Mouse (Mus musculus): ENCODE results near the gene Cfap73. TPM values are rescaled to one million over a fixed set of nuclear protein-coding genes. Genes with fewer than 3 reads are reported as not detected.

Gene Cfap73
- polyA plus RNA-seq, 1 experiment from 2014 or later, result not detected

GRCm38 (mm10) chr5:120609246-120609775 lies 24.7 kb downstream of the Cfap73 start:
- H3K27ac ChIP-seq, result no peak overlapping the region
- peaks cover 21% of the 10 kb centered on the region for H3K4me1 ChIP-seq
- no peak overlapping the region for H3K9ac ChIP-seq
- H3K4me2 ChIP-seq (replicated peaks), result no peak overlapping the region
- no peaks in the 10 kb centered on the region for H3K9me3 ChIP-seq
- 89% methylated on average over 16 of the region's 16 CpGs for WGBS
- peaks cover 13% of the 10 kb centered on the region; the same call in 1 of the 2 replicates for H3K36me3 ChIP-seq
- no peak overlapping the region for H3K4me3 ChIP-seq
- no peak for ATAC-seq (ENCODE audit: insufficient number of reproducible peaks, insufficient read depth, low FRiP score, low TSS enrichment)
- H3K27me3 ChIP-seq, result no peaks in the 10 kb centered on the region

DNA sequence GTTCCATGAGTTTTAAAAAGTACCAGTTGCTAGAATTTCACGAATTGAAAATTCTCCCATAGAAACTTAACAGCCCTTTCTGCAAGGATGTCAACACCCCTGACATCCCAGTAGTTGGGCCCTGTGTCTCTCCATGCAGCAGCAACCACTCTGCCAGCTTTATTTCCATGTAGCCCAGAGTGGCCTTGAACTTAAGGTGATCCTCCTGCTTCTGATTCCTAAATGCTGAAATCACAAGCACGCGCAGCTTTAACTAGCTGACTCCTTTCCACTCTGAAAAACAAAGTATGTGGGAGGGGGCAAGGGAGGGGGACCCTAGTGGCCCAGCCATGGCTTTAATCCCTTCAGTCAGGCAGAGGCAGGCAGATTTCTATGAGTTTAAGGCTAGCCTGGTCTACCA lies 26.7 kb downstream of the Cfap73 start:
- H3K36me3 ChIP-seq, result peaks cover 13% of the 10 kb centered on the region; the same call in 1 of the 2 replicates
- H3K4me3 ChIP-seq, result no peak overlapping the region
- peaks cover 17% of the 10 kb centered on the region for H3K4me1 ChIP-seq
- H3K9me3 ChIP-seq, result no peaks in the 10 kb centered on the region
- no peak overlapping the region for H3K27ac ChIP-seq
- no peak overlapping the region for H3K9ac ChIP-seq
- no peak for ATAC-seq (ENCODE audit: insufficient number of reproducible peaks, insufficient read depth, low FRiP score, low TSS enrichment)
- H3K27me3 ChIP-seq, result no peaks in the 10 kb centered on the region
- WGBS, result 82% methylated on average over 3 of the region's 3 CpGs
- no peak overlapping the region for H3K4me2 ChIP-seq (replicated peaks)

- ATAC-seq (ENCODE audit: insufficient number of reproducible peaks, insufficient read depth, low FRiP score, low TSS enrichment), result no peak
- H3K4me2 ChIP-seq (replicated peaks), result no peak overlapping the region
- no peak overlapping the region for H3K27ac ChIP-seq
- peaks cover 14% of the 10 kb centered on the region for H3K4me1 ChIP-seq
- H3K36me3 ChIP-seq, result peaks cover 13% of the 10 kb centered on the region; the same call in 1 of the 2 replicates
- no peaks in the 10 kb centered on the region for H3K9me3 ChIP-seq
- no peak overlapping the region for H3K4me3 ChIP-seq
- H3K27me3 ChIP-seq, result no peaks in the 10 kb centered on the region
- no peak overlapping the region for H3K9ac ChIP-seq
- 64% methylated on average over 25 of the region's 25 CpGs for WGBS
Measured at GRCm38 (mm10) chr5:120606590-120607200, 27.3 kb downstream of the Cfap73 start.

DNA sequence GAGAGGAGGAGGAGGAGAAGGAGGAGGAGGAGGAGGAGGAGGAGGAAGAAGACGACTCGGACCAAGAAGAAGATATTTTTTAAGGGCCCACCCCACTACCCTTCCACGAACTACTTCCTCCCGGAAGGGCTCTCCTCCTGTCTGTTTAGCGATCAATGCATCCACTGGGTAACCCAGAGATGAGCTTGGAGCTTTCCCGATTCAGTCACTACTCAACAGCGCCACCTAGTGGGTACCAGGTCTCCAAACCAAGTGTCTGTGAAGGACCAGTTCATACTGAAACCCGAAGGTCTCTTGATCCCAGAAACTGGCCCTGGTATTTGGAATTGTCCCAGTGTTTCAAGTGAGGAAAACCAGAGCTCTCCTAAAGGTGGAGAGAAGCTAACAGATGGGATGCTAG lies 28.3 kb downstream of the Cfap73 start:
- peaks cover 13% of the 10 kb centered on the region; the same call in 1 of the 2 replicates for H3K36me3 ChIP-seq
- H3K9ac ChIP-seq, result no peak overlapping the region; the same call in 1 of the 2 replicates
- H3K4me3 ChIP-seq, result peak overlapping the region; percentile 34
- no peaks in the 10 kb centered on the region for H3K9me3 ChIP-seq
- 1% methylated on average over 6 of the region's 8 CpGs for WGBS
- H3K27me3 ChIP-seq, result no peaks in the 10 kb centered on the region
- ATAC-seq (ENCODE audit: insufficient number of reproducible peaks, insufficient read depth, low FRiP score, low TSS enrichment), result peak; percentile 19; the same call in 1 of the 2 replicates
- H3K4me2 ChIP-seq (replicated peaks), result peak overlapping the region; percentile 63
- H3K27ac ChIP-seq, result no peak overlapping the region
- peaks cover 5% of the 10 kb centered on the region for H3K4me1 ChIP-seq

DNA sequence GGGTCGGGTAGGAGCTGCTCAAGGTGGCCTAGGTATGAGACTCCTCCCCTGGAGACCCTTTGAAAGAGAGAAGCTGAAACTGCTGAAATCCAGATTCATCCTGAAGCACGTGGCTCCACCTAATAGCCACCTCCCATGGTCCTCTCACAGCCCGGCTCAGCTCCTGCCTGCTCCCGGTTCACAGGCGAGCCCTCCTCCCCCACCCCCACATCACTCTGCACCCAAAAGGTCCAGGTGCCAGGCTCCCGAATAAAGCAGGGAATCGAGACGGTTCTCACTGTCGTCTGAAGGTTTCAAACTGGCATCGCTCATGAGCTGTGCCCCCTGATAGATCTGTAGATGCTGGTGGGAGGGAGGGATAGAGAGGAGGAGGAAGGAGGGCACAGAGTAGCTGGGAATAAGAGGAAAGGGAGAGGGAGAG lies 28.8 kb downstream of the Cfap73 start:
- Histone ChIP-seq H3K27me3 (no peaks in the 10 kb centered on the region), H3K4me2 (replicated peaks) (peak overlapping the region; percentile 63), H3K36me3 (peaks cover 13% of the 10 kb centered on the region; the same call in 1 of the 2 replicates), H3K4me1 (peaks cover 5% of the 10 kb centered on the region), H3K9me3 (no peaks in the 10 kb centered on the region), H3K4me3 (peak overlapping the region; percentile 34), H3K27ac (0 out of 2 replicates have a peak overlapping the region, but pooled peaks have one; percentile 57), H3K9ac (peak overlapping the region; percentile 40)
- 0 out of 2 replicates have a peak, but pooled peaks have one; percentile 48 for ATAC-seq (ENCODE audit: insufficient number of reproducible peaks, insufficient read depth, low FRiP score, low TSS enrichment)
- WGBS, result under 1% methylated on average over 10 of the region's 10 CpGs

DNA sequence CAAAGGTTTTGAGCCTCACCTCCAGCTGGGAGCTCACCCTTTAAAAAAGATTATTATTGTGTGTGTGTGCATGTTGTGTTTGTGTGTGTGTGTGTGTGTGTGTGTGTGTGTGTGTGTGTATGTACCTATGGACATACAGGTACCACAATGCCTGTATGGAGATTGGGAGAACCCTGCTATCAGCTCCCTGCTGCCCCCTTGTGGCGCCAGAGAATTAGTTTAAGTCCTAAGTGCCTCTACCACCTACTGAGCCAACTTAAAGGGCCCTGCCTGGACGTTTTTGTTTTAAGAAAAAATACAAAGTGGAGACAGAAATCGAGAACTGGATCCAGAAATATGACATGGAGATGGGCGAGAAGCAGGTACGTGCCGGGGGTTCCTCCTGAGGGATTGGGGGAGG lies 29.2 kb downstream of the Cfap73 start:
- Histone ChIP-seq H3K4me3 (peak overlapping the region; percentile 34), H3K36me3 (peaks cover 13% of the 10 kb centered on the region; the same call in 1 of the 2 replicates), H3K4me2 (replicated peaks) (peak overlapping the region; percentile 63), H3K9me3 (no peaks in the 10 kb centered on the region), H3K27ac (0 out of 2 replicates have a peak overlapping the region, but pooled peaks have one; percentile 57), H3K9ac (peak overlapping the region; percentile 40), H3K4me1 (peaks cover 5% of the 10 kb centered on the region), H3K27me3 (no peaks in the 10 kb centered on the region)
- WGBS, result 1% methylated on average over 6 of the region's 6 CpGs
- peak; percentile 49; the same call in 1 of the 2 replicates for ATAC-seq (ENCODE audit: insufficient number of reproducible peaks, insufficient read depth, low FRiP score, low TSS enrichment)

DNA sequence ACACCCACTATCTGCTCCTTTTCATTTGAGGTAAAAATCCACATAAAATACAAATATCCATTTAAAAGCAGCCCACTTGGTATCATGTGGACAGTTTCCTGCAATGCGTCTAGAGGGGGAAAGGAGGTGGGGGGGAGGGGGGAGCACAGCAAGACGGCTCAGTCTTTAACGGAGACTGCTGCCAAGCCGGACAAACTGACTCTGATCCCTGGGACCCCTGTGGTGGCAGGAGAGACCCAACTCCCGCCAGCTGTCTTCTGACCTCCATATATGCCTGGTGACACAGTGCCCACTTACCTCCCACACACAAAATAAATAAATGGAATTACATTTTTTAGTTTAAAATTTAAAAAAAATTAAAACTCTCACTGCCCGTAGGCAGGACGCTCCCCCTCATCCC lies 30.5 kb downstream of the Cfap73 start:
- no peaks in the 10 kb centered on the region for H3K9me3 ChIP-seq
- H3K4me1 ChIP-seq, result peaks cover 5% of the 10 kb centered on the region
- H3K4me3 ChIP-seq, result no peak overlapping the region
- H3K27ac ChIP-seq, result no peak overlapping the region
- ATAC-seq (ENCODE audit: insufficient number of reproducible peaks, insufficient read depth, low FRiP score, low TSS enrichment), result no peak
- 0 out of 2 replicates have a peak, but pooled peaks cover 3% of the 10 kb centered on the region for H3K36me3 ChIP-seq
- no peak overlapping the region for H3K9ac ChIP-seq
- WGBS, result 63% methylated on average over 7 of the region's 7 CpGs
- no peaks in the 10 kb centered on the region for H3K27me3 ChIP-seq
- no peak overlapping the region for H3K4me2 ChIP-seq (replicated peaks)

DNA sequence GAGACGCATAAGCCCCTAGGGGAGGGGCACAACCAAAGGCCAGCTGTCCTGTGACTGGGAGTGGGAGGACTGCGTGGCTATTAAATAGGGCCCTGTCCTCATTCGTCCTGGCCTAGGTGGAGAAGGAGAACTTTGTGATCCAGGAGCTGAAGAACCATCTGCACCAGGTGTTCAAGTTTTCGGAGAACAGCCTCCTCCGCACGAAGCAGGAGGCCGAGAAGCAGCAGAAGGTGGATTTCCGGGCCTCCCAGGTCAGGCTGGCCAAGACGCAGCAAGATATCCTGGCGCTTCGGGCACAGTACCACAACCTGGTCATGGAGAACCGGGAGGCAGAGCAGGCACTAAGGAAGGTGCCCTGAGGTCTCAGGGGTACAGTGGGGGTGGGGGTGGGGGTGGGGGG lies 31.8 kb downstream of the Cfap73 start:
- ATAC-seq (ENCODE audit: insufficient number of reproducible peaks, insufficient read depth, low FRiP score, low TSS enrichment), result no peak
- Histone ChIP-seq H3K27ac (no peak overlapping the region), H3K4me3 (no peak overlapping the region), H3K27me3 (no peaks in the 10 kb centered on the region), H3K9me3 (no peaks in the 10 kb centered on the region), H3K4me2 (replicated peaks) (no peak overlapping the region), H3K36me3 (no peaks in the 10 kb centered on the region), H3K9ac (no peak overlapping the region), H3K4me1 (peaks cover 5% of the 10 kb centered on the region)
- 89% methylated on average over 12 of the region's 12 CpGs for WGBS

DNA sequence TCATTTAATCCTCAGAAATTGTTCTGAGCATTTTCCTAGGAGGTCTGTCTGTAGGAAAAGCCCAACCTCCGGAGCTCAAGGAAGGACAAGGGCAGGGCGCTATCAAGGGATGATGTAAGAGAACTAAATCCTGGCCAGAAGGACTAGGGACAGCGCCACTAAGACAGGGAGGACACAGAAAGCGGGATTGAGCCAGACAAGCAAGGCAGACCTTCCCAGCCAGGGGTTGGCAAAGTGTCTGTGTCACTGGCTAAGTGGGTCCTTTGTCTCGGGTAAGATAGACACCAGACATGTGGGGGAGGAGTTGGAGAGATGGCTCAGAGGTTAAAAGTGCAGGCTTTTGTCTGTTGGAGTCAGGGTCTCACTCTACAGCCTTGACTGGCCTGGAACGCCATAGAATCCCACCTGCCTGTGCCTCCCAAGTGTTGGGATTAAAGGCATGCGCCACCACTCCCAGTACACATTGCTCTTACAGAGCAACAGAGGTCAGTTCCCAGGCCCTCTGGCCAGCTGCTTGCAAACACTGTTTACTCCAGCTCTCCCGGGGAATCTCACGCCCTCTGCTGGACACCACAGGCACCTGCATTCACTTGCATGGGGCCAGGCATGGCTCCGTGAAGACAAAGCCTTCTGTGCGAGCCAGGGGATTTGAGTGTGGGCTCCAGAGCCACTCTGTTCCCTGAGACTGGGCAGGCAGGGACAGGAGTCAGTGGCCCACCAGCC lies 32.9 kb downstream of the Cfap73 start:
- no peak overlapping the region for H3K27ac ChIP-seq
- WGBS, result 58% methylated on average over 11 of the region's 11 CpGs
- H3K4me2 ChIP-seq (replicated peaks), result no peak overlapping the region
- no peaks in the 10 kb centered on the region for H3K9me3 ChIP-seq
- H3K4me1 ChIP-seq, result peaks cover 5% of the 10 kb centered on the region
- no peaks in the 10 kb centered on the region for H3K27me3 ChIP-seq
- H3K36me3 ChIP-seq, result no peaks in the 10 kb centered on the region
- H3K4me3 ChIP-seq, result no peak overlapping the region
- no peak for ATAC-seq (ENCODE audit: insufficient number of reproducible peaks, insufficient read depth, low FRiP score, low TSS enrichment)
- no peak overlapping the region for H3K9ac ChIP-seq

DNA sequence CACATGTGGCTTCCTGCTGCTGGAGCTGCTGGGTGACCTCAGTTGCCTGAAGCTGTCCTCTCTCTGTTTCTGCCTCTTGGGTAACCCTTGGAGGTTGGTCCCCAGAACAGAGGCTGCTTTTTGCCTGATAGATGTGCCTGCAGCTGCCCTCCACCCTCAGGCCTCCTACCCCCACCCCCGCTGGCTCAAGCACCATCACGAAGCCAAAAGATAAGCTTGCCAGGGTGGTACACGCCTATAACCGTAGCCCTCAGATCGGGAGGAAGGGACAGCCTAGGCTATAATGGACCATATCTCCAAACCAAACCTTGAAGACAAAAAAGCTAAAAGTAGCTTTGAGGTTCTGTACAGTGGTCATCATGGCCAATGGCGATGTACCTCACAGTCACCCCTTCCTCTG lies 34.4 kb downstream of the Cfap73 start:
- Histone ChIP-seq H3K27me3 (no peaks in the 10 kb centered on the region), H3K4me3 (no peak overlapping the region), H3K4me2 (replicated peaks) (no peak overlapping the region), H3K9ac (no peak overlapping the region), H3K27ac (no peak overlapping the region), H3K9me3 (no peaks in the 10 kb centered on the region), H3K4me1 (no peaks in the 10 kb centered on the region), H3K36me3 (no peaks in the 10 kb centered on the region)
- no peak for ATAC-seq (ENCODE audit: insufficient number of reproducible peaks, insufficient read depth, low FRiP score, low TSS enrichment)
- WGBS, result 88% methylated on average over 6 of the region's 6 CpGs

GRCm38 (mm10) chr5:120594485-120594884 lies 39.5 kb downstream of the Cfap73 start:
- H3K27ac ChIP-seq, result no peak overlapping the region
- no peak overlapping the region for H3K4me3 ChIP-seq
- H3K27me3 ChIP-seq, result no peaks in the 10 kb centered on the region
- H3K9ac ChIP-seq, result no peak overlapping the region
- H3K9me3 ChIP-seq, result no peaks in the 10 kb centered on the region
- no peaks in the 10 kb centered on the region for H3K36me3 ChIP-seq
- 85% methylated on average over 6 of the region's 6 CpGs for WGBS
- no peak overlapping the region for H3K4me2 ChIP-seq (replicated peaks)
- H3K4me1 ChIP-seq, result no peaks in the 10 kb centered on the region
- no peak for ATAC-seq (ENCODE audit: insufficient number of reproducible peaks, insufficient read depth, low FRiP score, low TSS enrichment)

DNA sequence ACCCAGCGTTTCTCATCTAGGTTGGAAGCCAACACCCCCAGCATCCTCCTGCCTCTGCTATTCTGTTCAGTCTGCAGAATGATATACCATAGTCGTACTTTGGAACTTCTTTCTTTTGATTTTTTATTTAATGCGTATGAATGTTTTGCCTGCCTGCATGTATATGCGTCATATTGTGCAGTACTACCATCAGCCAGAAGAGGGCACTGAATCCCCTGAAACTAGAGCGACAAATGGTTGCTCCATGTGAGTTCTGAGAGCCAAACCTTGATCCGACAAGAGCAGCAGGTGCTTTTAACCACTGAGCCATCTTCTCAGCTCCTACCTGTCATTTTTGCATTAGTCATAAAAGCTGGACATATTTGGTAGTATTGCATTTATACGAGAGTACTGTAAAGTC lies 41.9 kb downstream of the Cfap73 start:
- H3K27ac ChIP-seq, result no peak overlapping the region
- H3K4me1 ChIP-seq, result peaks cover 12% of the 10 kb centered on the region
- H3K36me3 ChIP-seq, result no peaks in the 10 kb centered on the region
- no peak overlapping the region for H3K4me2 ChIP-seq (replicated peaks)
- 66% methylated on average over 7 of the region's 7 CpGs for WGBS
- no peaks in the 10 kb centered on the region for H3K9me3 ChIP-seq
- H3K27me3 ChIP-seq, result no peaks in the 10 kb centered on the region
- H3K9ac ChIP-seq, result no peak overlapping the region
- ATAC-seq (ENCODE audit: insufficient number of reproducible peaks, insufficient read depth, low FRiP score, low TSS enrichment), result no peak
- H3K4me3 ChIP-seq, result no peak overlapping the region
